Mouse (Mus musculus) intestine, postnatal 0 days (tissue): ENCODE results near the gene Shisa2. TPM values are rescaled to one million over a fixed set of nuclear protein-coding genes. Genes with fewer than 3 reads are reported as not detected.
A peak's percentile ranks its signal among the peaks of the same experiment; 100 is the strongest.

Experiments
- ATAC-seq: fragments of 200-750 bp; cut with Nextera tagmentation; 2 replicates; pipeline ENCODE4 v1.8.0; 2017; ENCODE audit warnings: mild to moderate bottlenecking, moderate TSS enrichment, moderate library complexity
- H3K27ac ChIP-seq: fragments of 300-500 bp; sonication (generic); 2 replicates; pipeline ENCODE4 v1.5.1; 2014; ENCODE audit warnings: mild to moderate bottlenecking, low read depth, low read length, moderate library complexity
- H3K27me3 ChIP-seq: fragments of 300-500 bp; sonication (generic); replicated peaks from 2 replicates; pipeline ENCODE4 v1.6.1; 2014; ENCODE audit warnings: low read length, mixed read lengths; ENCODE audit not compliant: control insufficient read depth, insufficient read depth
- H3K36me3 ChIP-seq: fragments of 300-500 bp; sonication (generic); 2 replicates; pipeline ENCODE4 v1.6.1; 2014; ENCODE audit warnings: mild to moderate bottlenecking, moderate library complexity; ENCODE audit not compliant: control insufficient read depth, insufficient read depth
- H3K4me1 ChIP-seq: fragments of 300-500 bp; sonication (generic); replicated peaks from 2 replicates; pipeline ENCODE4 v1.6.1; 2014; ENCODE audit warnings: antibody characterized with exemption, low read length, mixed read lengths; ENCODE audit not compliant: control insufficient read depth, insufficient read depth
- H3K4me2 ChIP-seq: fragments of 300-500 bp; sonication (generic); replicated peaks from 2 replicates; pipeline ENCODE4 v1.6.1; 2014; ENCODE audit warnings: low read depth, mild to moderate bottlenecking, moderate library complexity
- H3K4me3 ChIP-seq: fragments of 300-500 bp; sonication (generic); 2 replicates; pipeline ENCODE4 v1.5.1; 2014; ENCODE audit warnings: low read depth, low read length
- H3K9ac ChIP-seq: fragments of 300-500 bp; sonication (generic); 2 replicates; pipeline ENCODE4 v1.6.1; 2014; ENCODE audit warnings: mild to moderate bottlenecking, low read depth, low read length
- H3K9me3 ChIP-seq: fragments of 300-500 bp; sonication (generic); 2 replicates; pipeline ENCODE4 v1.6.1; 2016; ENCODE audit warnings: mixed run types; ENCODE audit not compliant: control insufficient read depth
- CTCF ChIP-seq: sonication (generic); IDR thresholded peaks from 2 replicates; pipeline ENCODE4 v1.5.1; 2016; ENCODE audit warnings: low read depth, mild to moderate bottlenecking, control low read depth, antibody characterized with exemption, moderate library complexity
- WGBS: fragments of 180-500 bp; shearing (Covaris S2); extraction: QIAGEN DNeasy Blood & Tissue Kit; methylation state at CpG from one replicate; pipeline ENCODE4 v1.1.7; 2014; 5-methylcytosine and 5-hydroxymethylcytosine counted together
- polyA plus RNA-seq: library from polyadenylated mRNA; unstranded; fragments of >200 nt; fragmentation: Nextera tagmentation; extraction: Ambion mirVana; gene quantifications from 2 replicates; pipeline ENCODE4 v1.2.1, GENCODE M21; 2015

The Shisa2 gene
- polyA plus RNA-seq, 1 experiment from 2014 or later = 4.6 TPM

GRCm38 (mm10) chr14:59633988-59634387 is 8.9 kb downstream of the Shisa2 start:
- no peak for TF ChIP-seq CTCF
- Histone ChIP-seq H3K4me3 (no peak overlapping the region), H3K27me3 (no peaks in the 10 kb centered on the region), H3K27ac (no peak overlapping the region), H3K4me2 (no peak overlapping the region), H3K36me3 (0 out of 2 replicates have a peak, but pooled peaks cover 6% of the 10 kb centered on the region), H3K9me3 (no peaks in the 10 kb centered on the region), H3K4me1 (no peaks in the 10 kb centered on the region), H3K9ac (no peak overlapping the region)
- WGBS = 80% methylated on average over 9 of the region's 9 CpGs
- ATAC-seq = no peak

GRCm38 (mm10) chr14:59638906-59639703 is 14.0 kb downstream of the Shisa2 start:
- Histone ChIP-seq H3K36me3 (no peaks in the 10 kb centered on the region), H3K4me2 (no peak overlapping the region), H3K27ac (no peak overlapping the region), H3K27me3 (no peaks in the 10 kb centered on the region), H3K4me1 (0 out of 2 replicates have a peak, but pooled peaks cover 6% of the 10 kb centered on the region), H3K4me3 (no peak overlapping the region), H3K9me3 (no peaks in the 10 kb centered on the region), H3K9ac (no peak overlapping the region)
- TF ChIP-seq CTCF = no peak
- 0 out of 2 replicates have a peak, but pooled peaks have one; percentile 31 for ATAC-seq
- 37% methylated on average over 7 of the region's 7 CpGs for WGBS

GRCm38 (mm10) chr14:59641856-59642255 is 16.7 kb downstream of the Shisa2 start:
- Histone ChIP-seq H3K4me3 (no peak overlapping the region), H3K4me2 (no peak overlapping the region), H3K27ac (no peak overlapping the region), H3K9ac (no peak overlapping the region), H3K9me3 (no peaks in the 10 kb centered on the region), H3K4me1 (0 out of 2 replicates have a peak, but pooled peaks cover 6% of the 10 kb centered on the region), H3K27me3 (no peaks in the 10 kb centered on the region), H3K36me3 (no peaks in the 10 kb centered on the region)
- no peak for TF ChIP-seq CTCF
- 58% methylated on average over 5 of the region's 5 CpGs for WGBS
- ATAC-seq = no peak

- Histone ChIP-seq H3K4me2 (no peak overlapping the region), H3K27me3 (no peaks in the 10 kb centered on the region), H3K36me3 (no peaks in the 10 kb centered on the region), H3K9ac (no peak overlapping the region), H3K9me3 (no peaks in the 10 kb centered on the region), H3K4me3 (no peak overlapping the region), H3K27ac (no peak overlapping the region), H3K4me1 (0 out of 2 replicates have a peak, but pooled peaks cover 6% of the 10 kb centered on the region)
- no peak for TF ChIP-seq CTCF
- ATAC-seq = no peak
- 46% methylated on average over 12 of the region's 12 CpGs for WGBS
Observed at GRCm38 (mm10) chr14:59643582-59643981, 18.5 kb downstream of the Shisa2 start.

- Histone ChIP-seq H3K27ac (no peak overlapping the region), H3K4me3 (no peak overlapping the region), H3K9me3 (no peaks in the 10 kb centered on the region), H3K27me3 (no peaks in the 10 kb centered on the region), H3K9ac (no peak overlapping the region), H3K36me3 (no peaks in the 10 kb centered on the region), H3K4me2 (no peak overlapping the region), H3K4me1 (0 out of 2 replicates have a peak, but pooled peaks cover 6% of the 10 kb centered on the region)
- 91% methylated on average over 1 of the region's 1 CpGs for WGBS
- no peak for ATAC-seq
- no peak for TF ChIP-seq CTCF
Observed at GRCm38 (mm10) chr14:59644166-59644565, 19.1 kb downstream of the Shisa2 start.

- Histone ChIP-seq H3K4me1 (no peaks in the 10 kb centered on the region), H3K9ac (no peak overlapping the region), H3K36me3 (no peaks in the 10 kb centered on the region), H3K27me3 (no peaks in the 10 kb centered on the region), H3K4me2 (no peak overlapping the region), H3K9me3 (no peaks in the 10 kb centered on the region), H3K4me3 (no peak overlapping the region), H3K27ac (no peak overlapping the region)
- no peak for TF ChIP-seq CTCF
- WGBS = 88% methylated on average over 3 of the region's 3 CpGs
- ATAC-seq = no peak
Observed at GRCm38 (mm10) chr14:59644896-59645295, 19.8 kb downstream of the Shisa2 start.
